Comparison of ENCODE assay signal across 9 mouse cellular contexts in the genomic region with DNA sequence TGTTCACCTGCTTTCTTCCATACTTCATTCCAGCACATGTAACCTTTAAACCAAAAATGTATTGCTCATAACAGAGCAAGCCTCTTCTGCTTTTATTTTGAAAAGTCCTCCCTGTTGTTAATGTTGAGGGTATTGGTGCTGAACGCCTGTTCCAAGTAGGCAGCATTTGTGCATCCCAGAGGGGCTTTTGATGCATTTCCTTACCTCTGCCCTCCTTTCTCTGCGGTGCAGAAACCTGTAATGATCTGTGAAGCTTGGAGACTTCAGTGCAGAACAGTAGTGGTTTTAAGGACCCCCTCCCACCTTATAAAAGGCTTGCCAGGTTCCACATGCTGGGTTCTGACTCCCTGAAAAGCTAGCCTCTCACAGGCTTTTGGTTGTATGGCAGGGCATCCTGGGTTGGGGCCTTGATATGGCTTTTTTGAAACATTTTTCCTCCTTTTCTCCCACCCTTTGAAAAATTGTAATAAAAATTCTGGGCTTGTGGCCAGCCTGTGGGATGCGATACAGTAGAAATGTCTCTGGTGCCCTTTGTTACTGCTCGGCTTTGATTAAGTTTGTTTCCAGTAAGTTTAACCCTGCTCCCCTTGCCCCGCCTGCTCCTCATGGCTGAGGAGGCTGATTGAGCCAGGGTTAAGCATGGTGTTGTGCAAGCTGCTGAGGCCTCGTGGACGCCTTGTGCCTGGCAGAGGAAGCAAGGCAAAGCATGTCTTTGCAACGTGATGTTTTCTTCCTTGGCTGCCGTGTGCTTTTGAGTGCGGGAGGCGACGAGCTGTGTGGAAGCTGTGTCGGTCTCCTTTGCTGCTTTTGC.
DNase-seq lines count a peak whose midpoint lies in the region; ATAC-seq and TF ChIP-seq lines count a peak whose summit lies in the region.
"Had no signal": no experiment of that assay in that cellular context is flagged by ENCODE, and none has a peak within 500 bp of the region (broad histone marks: within the 10 kb centered on the region; RNA-seq: fewer than 3 reads in every experiment).

No protein-coding gene starts in this region.

- no peaks in the 10 kb centered on the region for H3K9me3 ChIP-seq in neural tube, embryonic 13.5 days
- no peaks in the 10 kb centered on the region for H3K9me3 ChIP-seq in embryonic facial prominence, embryonic 13.5 days
- H3K9me3 ChIP-seq: neural tube, embryonic 12.5 days had no signal

- H3K9ac ChIP-seq in neural tube, embryonic 13.5 days = peak overlapping the region; percentile 48
- peak overlapping the region; percentile 52; the same call in 1 of the 2 replicates for H3K9ac ChIP-seq in embryonic facial prominence, embryonic 13.5 days
- peak overlapping the region; percentile 49 for H3K9ac ChIP-seq in heart, adult 2 months (ENCODE audit: low read depth, low read length)
- H3K9ac ChIP-seq: neural tube, embryonic 12.5 days had no signal

- peak; percentile 100 for TF ChIP-seq EP300 in heart, adult 2 months (IDR thresholded peaks at IDR 0.05; ENCODE audit: insufficient read depth, low read depth, low read length)

- intact Hi-C loops in heart, adult 2 months (cut with DNase I) = no loop called here
- intact Hi-C loops in left cerebral cortex, postnatal 36 days (cut with DNase I) = no loop called here

- peak; percentile 67 for TF ChIP-seq POLR2A in heart, adult 2 months (IDR thresholded peaks at IDR 0.05; ENCODE audit: insufficient read depth, low read depth, low read length)

- H3K36me3 ChIP-seq in neural tube, embryonic 13.5 days = no peaks in the 10 kb centered on the region
- H3K36me3 ChIP-seq in embryonic facial prominence, embryonic 13.5 days = no peaks in the 10 kb centered on the region
- peaks cover 39% of the 10 kb centered on the region for H3K36me3 ChIP-seq in heart, adult 2 months (ENCODE audit: control insufficient read depth, insufficient read depth, low read length)
- H3K36me3 ChIP-seq: neural tube, embryonic 12.5 days had no signal

- 35% methylated on average over 13 of the region's 13 CpGs for WGBS in neural tube, embryonic 13.5 days
- 18% methylated on average over 13 of the region's 13 CpGs for WGBS in embryonic facial prominence, embryonic 13.5 days
- WGBS in heart, adult 2 months = 5% methylated on average over 13 of the region's 13 CpGs

- peaks cover 16% of the 10 kb centered on the region for H3K79me2 ChIP-seq in heart, adult 2 months (replicated peaks; ENCODE audit: control insufficient read depth, insufficient read depth, low read length)

- no peaks in the 10 kb centered on the region for H3K27me3 ChIP-seq in neural tube, embryonic 13.5 days
- no peaks in the 10 kb centered on the region for H3K27me3 ChIP-seq in embryonic facial prominence, embryonic 13.5 days
- H3K27me3 ChIP-seq in heart, adult 2 months (ENCODE audit: control insufficient read depth, insufficient read depth, low read length) = no peaks in the 10 kb centered on the region
- H3K27me3 ChIP-seq: neural tube, embryonic 12.5 days had no signal

- DNase-seq in neural tube, embryonic 10.5 days (ENCODE audit: extremely low spot score, low spot score) = no peak
- DNase-seq in heart, adult 2 months = peak; percentile 75 to 87
- DNase-seq in kidney, adult 18-20 months = peak; percentile 83
- peak; percentile 72 for DNase-seq in left cerebral cortex, postnatal 36 days (ENCODE audit: low spot score in 2 of 2)
- peak; percentile 48 to 62 for DNase-seq in spleen, postnatal 36 days (ENCODE audit: low spot score in 2 of 2)

- ATAC-seq in neural tube, embryonic 13.5 days (ENCODE audit: low read depth) = peak; percentile 72
- ATAC-seq in embryonic facial prominence, embryonic 13.5 days (ENCODE audit: insufficient number of reproducible peaks, insufficient read depth, low FRiP score, low TSS enrichment, low read depth) = peak; percentile 64; the same call in 1 of the 2 replicates
- peak; percentile 88 for ATAC-seq in megakaryocyte progenitor cell, adult 5-6 weeks (replicated peaks; ENCODE audit: poor library complexity)

- no peak overlapping the region for H3K4me3 ChIP-seq in neural tube, embryonic 13.5 days
- peak overlapping the region; percentile 3; the same call in 1 of the 2 replicates for H3K4me3 ChIP-seq in embryonic facial prominence, embryonic 13.5 days
- H3K4me3 ChIP-seq in heart, adult 2 months = peak overlapping the region; percentile 4; the same call in 1 of the 2 replicates
- H3K4me3 ChIP-seq: neural tube, embryonic 12.5 days had no signal

- TF ChIP-seq CTCF in heart, adult 2 months (IDR thresholded peaks at IDR 0.05) = no peak

- H3K27ac ChIP-seq in neural tube, embryonic 13.5 days (replicated peaks) = peak overlapping the region; percentile 72
- H3K27ac ChIP-seq in embryonic facial prominence, embryonic 13.5 days = peak overlapping the region; percentile 85
- peak overlapping the region; percentile 68 for H3K27ac ChIP-seq in heart, adult 2 months
- H3K27ac ChIP-seq: neural tube, embryonic 12.5 days had no signal

- H3K4me1 ChIP-seq in neural tube, embryonic 13.5 days (replicated peaks) = peaks cover 72% of the 10 kb centered on the region
- H3K4me1 ChIP-seq in embryonic facial prominence, embryonic 13.5 days = peaks cover 59% of the 10 kb centered on the region
- peaks cover 42% of the 10 kb centered on the region for H3K4me1 ChIP-seq in heart, adult 2 months (ENCODE audit: control insufficient read depth, insufficient read depth, low read length)

- peak overlapping the region; percentile 10; the same call in 1 of the 2 replicates for H3K4me2 ChIP-seq in neural tube, embryonic 13.5 days
- peak overlapping the region; percentile 31 for H3K4me2 ChIP-seq in embryonic facial prominence, embryonic 13.5 days
- H3K4me2 ChIP-seq: neural tube, embryonic 12.5 days had no signal
